Mouse (Mus musculus): ENCODE data around the gene Mfsd4a. TPM values are rescaled to one million over a fixed set of nuclear protein-coding genes. Genes with fewer than 3 reads are reported as not detected.

Mfsd4a gene
- polyA plus RNA-seq, 1 experiment from 2014 or later, result 27.3 TPM

GRCm38 (mm10) chr1:132028413-132028812 lies 39.4 kb downstream of the Mfsd4a start:
- peaks cover 60% of the 10 kb centered on the region for H3K36me3 ChIP-seq (ENCODE audit: insufficient read depth, low read length)
- no peak overlapping the region for H3K4me2 ChIP-seq (ENCODE audit: low read length)
- no peak overlapping the region for H3K27ac ChIP-seq
- WGBS, result 89% methylated on average over 9 of the region's 9 CpGs
- no peaks in the 10 kb centered on the region for H3K27me3 ChIP-seq (ENCODE audit: insufficient read depth, low read length)
- H3K9me3 ChIP-seq (replicated peaks; ENCODE audit: low read length), result no peaks in the 10 kb centered on the region
- H3K4me1 ChIP-seq (replicated peaks; ENCODE audit: insufficient read depth, low read length), result no peaks in the 10 kb centered on the region
- no peak for ATAC-seq (replicated peaks; ENCODE audit: low FRiP score, low read depth)
- no peak for DNase-seq (ENCODE audit: low spot score)
- no peak overlapping the region for H3K9ac ChIP-seq (ENCODE audit: low read depth, low read length)
- no peak for TF ChIP-seq CTCF (IDR thresholded peaks at IDR 0.05; ENCODE audit: low read depth)
- H3K4me3 ChIP-seq (replicated peaks; ENCODE audit: low read depth, low read length), result no peak overlapping the region

GRCm38 (mm10) chr1:132027978-132028377 lies 39.9 kb downstream of the Mfsd4a start:
- Histone ChIP-seq H3K27me3 (ENCODE audit: insufficient read depth, low read length) (no peaks in the 10 kb centered on the region), H3K36me3 (ENCODE audit: insufficient read depth, low read length) (peaks cover 58% of the 10 kb centered on the region), H3K4me3 (replicated peaks; ENCODE audit: low read depth, low read length) (no peak overlapping the region), H3K4me1 (replicated peaks; ENCODE audit: insufficient read depth, low read length) (no peaks in the 10 kb centered on the region), H3K9me3 (replicated peaks; ENCODE audit: low read length) (no peaks in the 10 kb centered on the region), H3K9ac (ENCODE audit: low read depth, low read length) (no peak overlapping the region), H3K27ac (no peak overlapping the region), H3K4me2 (ENCODE audit: low read length) (no peak overlapping the region)
- WGBS, result 82% methylated on average over 5 of the region's 5 CpGs
- TF ChIP-seq CTCF (IDR thresholded peaks at IDR 0.05; ENCODE audit: low read depth), result no peak
- DNase-seq (ENCODE audit: low spot score), result no peak
- ATAC-seq (replicated peaks; ENCODE audit: low FRiP score, low read depth), result no peak

- WGBS, result 90% methylated on average over 11 of the region's 11 CpGs
- ATAC-seq (replicated peaks; ENCODE audit: low FRiP score, low read depth) (no peak), DNase-seq (ENCODE audit: low spot score) (no peak)
- Histone ChIP-seq H3K27me3 (ENCODE audit: insufficient read depth, low read length) (no peaks in the 10 kb centered on the region), H3K4me3 (replicated peaks; ENCODE audit: low read depth, low read length) (no peak overlapping the region), H3K27ac (no peak overlapping the region), H3K4me1 (replicated peaks; ENCODE audit: insufficient read depth, low read length) (no peaks in the 10 kb centered on the region), H3K9me3 (replicated peaks; ENCODE audit: low read length) (no peaks in the 10 kb centered on the region), H3K9ac (ENCODE audit: low read depth, low read length) (no peak overlapping the region), H3K4me2 (ENCODE audit: low read length) (no peak overlapping the region), H3K36me3 (ENCODE audit: insufficient read depth, low read length) (peaks cover 58% of the 10 kb centered on the region)
- no peak for TF ChIP-seq CTCF (IDR thresholded peaks at IDR 0.05; ENCODE audit: low read depth)
Measured at GRCm38 (mm10) chr1:132026925-132027646, 40.8 kb downstream of the Mfsd4a start.

GRCm38 (mm10) chr1:132022107-132022506 lies 45.8 kb downstream of the Mfsd4a start:
- no peaks in the 10 kb centered on the region for H3K27me3 ChIP-seq (ENCODE audit: insufficient read depth, low read length)
- H3K27ac ChIP-seq, result no peak overlapping the region
- H3K36me3 ChIP-seq (ENCODE audit: insufficient read depth, low read length), result peaks cover 60% of the 10 kb centered on the region
- TF ChIP-seq CTCF (IDR thresholded peaks at IDR 0.05; ENCODE audit: low read depth), result no peak
- ATAC-seq (replicated peaks; ENCODE audit: low FRiP score, low read depth) (no peak), DNase-seq (ENCODE audit: low spot score) (no peak)
- no peaks in the 10 kb centered on the region for H3K9me3 ChIP-seq (replicated peaks; ENCODE audit: low read length)
- no peak overlapping the region for H3K9ac ChIP-seq (ENCODE audit: low read depth, low read length)
- H3K4me3 ChIP-seq (replicated peaks; ENCODE audit: low read depth, low read length), result no peak overlapping the region
- H3K4me1 ChIP-seq (replicated peaks; ENCODE audit: insufficient read depth, low read length), result no peaks in the 10 kb centered on the region
- 75% methylated on average over 3 of the region's 3 CpGs for WGBS
- H3K4me2 ChIP-seq (ENCODE audit: low read length), result no peak overlapping the region

- Histone ChIP-seq H3K4me3 (replicated peaks; ENCODE audit: low read depth, low read length) (no peak overlapping the region), H3K4me1 (replicated peaks; ENCODE audit: insufficient read depth, low read length) (no peaks in the 10 kb centered on the region), H3K9ac (ENCODE audit: low read depth, low read length) (no peak overlapping the region), H3K4me2 (ENCODE audit: low read length) (no peak overlapping the region), H3K27ac (no peak overlapping the region), H3K27me3 (ENCODE audit: insufficient read depth, low read length) (no peaks in the 10 kb centered on the region), H3K36me3 (ENCODE audit: insufficient read depth, low read length) (peaks cover 65% of the 10 kb centered on the region), H3K9me3 (replicated peaks; ENCODE audit: low read length) (no peaks in the 10 kb centered on the region)
- no peak for ATAC-seq (replicated peaks; ENCODE audit: low FRiP score, low read depth)
- WGBS, result 91% methylated on average over 7 of the region's 7 CpGs
- TF ChIP-seq CTCF (IDR thresholded peaks at IDR 0.05; ENCODE audit: low read depth), result no peak
- no peak for DNase-seq (ENCODE audit: low spot score)
Measured at GRCm38 (mm10) chr1:132019876-132020275, 48.0 kb downstream of the Mfsd4a start.

GRCm38 (mm10) chr1:132016691-132017090 lies 51.2 kb downstream of the Mfsd4a start:
- Histone ChIP-seq H3K9ac (ENCODE audit: low read depth, low read length) (no peak overlapping the region), H3K4me1 (replicated peaks; ENCODE audit: insufficient read depth, low read length) (0 out of 2 replicates have a peak, but pooled peaks cover 4% of the 10 kb centered on the region), H3K4me3 (replicated peaks; ENCODE audit: low read depth, low read length) (no peak overlapping the region), H3K27me3 (ENCODE audit: insufficient read depth, low read length) (no peaks in the 10 kb centered on the region), H3K36me3 (ENCODE audit: insufficient read depth, low read length) (peaks cover 45% of the 10 kb centered on the region), H3K9me3 (replicated peaks; ENCODE audit: low read length) (no peaks in the 10 kb centered on the region), H3K27ac (no peak overlapping the region), H3K4me2 (ENCODE audit: low read length) (no peak overlapping the region)
- 89% methylated on average over 1 of the region's 1 CpGs for WGBS
- DNase-seq (ENCODE audit: low spot score) (no peak), ATAC-seq (replicated peaks; ENCODE audit: low FRiP score, low read depth) (no peak)
- TF ChIP-seq CTCF (IDR thresholded peaks at IDR 0.05; ENCODE audit: low read depth), result no peak
